Mouse (Mus musculus) hematopoietic stem cell, adult 5-6 weeks (primary cell): ENCODE measurements around the gene Ncam2. TPM values are rescaled to one million over a fixed set of nuclear protein-coding genes. Genes with fewer than 3 reads are reported as not detected.
A peak's percentile ranks its signal among the peaks of the same experiment; 100 is the strongest.

Experiments used
- ATAC-seq, 2 experiments: fragments of 125-278 bp in 1 of 2; replicated peaks in 1 of 2; 2 replicates each; pipeline ENCODE4 v1.8.0; 2016 to 2017; ENCODE audit warnings: inconsistent platforms in 2 of 2, mild to moderate bottlenecking in 2 of 2, moderate number of reproducible peaks in 2 of 2, low read depth in 1 of 2, moderate TSS enrichment in 1 of 2; ENCODE audit not compliant: low FRiP score in 2 of 2, poor library complexity in 2 of 2, severe bottlenecking in 2 of 2, insufficient read depth in 1 of 2, low TSS enrichment in 1 of 2
- total RNA-seq: library from RNA; stranded (forward); fragments of 172-1452, 232-1000 nt; gene quantifications from 2 replicates; pipeline ENCODE4 v1.2.3, GENCODE M21; 2017

The Ncam2 gene
- total RNA-seq, 1 experiment from 2014 or later, result 0.10 TPM

DNA sequence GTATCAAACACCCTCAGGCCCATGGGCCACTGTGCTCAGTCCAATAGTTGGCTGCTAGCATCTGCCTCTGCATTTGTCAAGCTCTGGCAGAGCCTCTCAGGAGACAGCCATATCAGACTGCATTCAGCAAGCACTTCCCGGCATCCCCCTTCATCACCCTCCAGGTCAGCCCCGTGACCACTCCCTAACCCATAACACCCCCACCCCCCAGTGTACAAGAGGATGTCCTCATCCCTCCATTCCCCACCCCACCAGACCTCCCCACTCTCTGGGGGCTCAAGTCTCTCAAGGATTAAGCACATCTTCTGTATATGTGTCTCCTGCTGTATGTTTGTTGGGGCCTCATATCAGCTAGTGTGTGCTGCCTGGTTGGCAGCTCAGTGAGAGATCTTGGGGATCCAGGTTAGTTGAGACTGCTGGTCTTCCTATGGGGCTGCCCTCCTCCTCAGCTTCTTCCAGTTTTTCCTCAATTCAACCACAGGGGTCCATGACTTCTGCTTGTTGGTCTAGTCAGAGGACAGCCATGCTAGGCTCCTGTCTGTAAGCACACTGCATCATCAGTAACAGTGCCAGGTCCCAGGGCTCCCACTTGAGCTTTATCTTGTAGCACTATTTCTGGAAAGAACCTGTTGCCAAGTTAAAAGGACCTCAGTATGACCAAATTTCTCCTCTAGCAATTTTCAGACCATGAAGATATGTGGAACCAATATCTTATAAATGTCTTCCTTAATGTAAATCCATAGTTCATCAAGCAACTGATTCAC lies 73.3 kb downstream of the Ncam2 start:
- ATAC-seq, result no peak

DNA sequence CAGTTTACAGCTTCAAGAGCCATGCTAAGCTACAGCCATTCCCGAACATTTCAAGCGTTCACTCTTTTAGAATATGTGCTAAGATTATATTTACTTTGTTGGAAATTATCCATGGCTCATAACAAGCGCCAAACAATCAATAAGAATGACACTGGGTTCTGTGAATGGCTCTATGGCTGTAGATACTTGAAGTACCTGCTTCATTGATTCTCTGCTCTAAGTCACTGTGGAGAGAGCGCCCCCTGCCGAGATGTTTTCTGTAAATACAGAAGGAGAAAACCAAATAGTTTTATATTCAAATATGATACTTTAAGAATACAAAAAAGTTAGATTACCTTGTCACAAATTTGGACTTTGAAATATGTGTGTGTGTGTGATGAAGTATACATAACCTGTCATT lies 83.7 kb downstream of the Ncam2 start:
- no peak for ATAC-seq

DNA sequence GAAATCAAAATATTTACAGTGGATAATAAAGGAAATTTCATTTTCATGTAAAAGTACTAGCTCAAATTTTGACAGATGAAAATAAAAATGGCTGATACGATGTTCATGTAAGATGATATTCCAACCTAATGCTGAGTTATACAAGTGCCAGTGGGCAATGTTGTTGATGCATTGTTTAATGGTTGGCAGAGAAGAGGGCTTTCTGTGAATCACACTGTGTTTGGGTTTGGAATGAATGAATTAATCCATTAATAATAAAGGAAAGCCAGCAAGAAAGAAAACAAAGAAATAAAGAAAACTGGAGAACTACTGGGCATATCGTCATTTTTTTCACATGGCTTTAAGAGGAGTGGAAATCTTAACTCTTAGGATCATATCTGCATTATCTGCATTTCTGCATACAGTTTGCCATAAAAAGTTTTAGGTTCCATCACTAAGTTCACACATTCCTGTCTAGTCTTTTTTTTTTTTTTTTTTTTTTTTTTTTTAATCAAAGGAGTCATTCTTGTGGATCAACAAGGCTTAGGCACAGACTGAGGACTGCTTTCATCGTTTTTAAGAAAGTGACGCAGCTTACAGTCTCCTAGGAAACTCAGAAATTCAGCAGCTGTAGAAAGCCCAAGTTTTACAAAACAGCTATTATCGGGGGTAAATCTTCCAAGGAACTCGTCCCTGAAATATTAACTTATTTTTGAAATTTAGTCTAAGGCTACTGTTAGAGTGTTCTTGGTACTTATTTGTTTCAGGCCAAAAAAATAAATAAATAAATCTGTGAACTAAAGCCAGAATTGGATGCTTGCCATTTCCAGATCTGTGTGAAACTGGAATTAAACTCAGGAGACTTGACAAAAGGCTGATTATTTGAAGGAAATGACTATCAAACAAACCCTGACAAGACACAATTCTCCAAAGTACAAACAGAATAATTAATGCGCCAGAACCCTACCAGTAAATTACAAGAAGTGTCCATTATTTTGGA lies 84.7 kb downstream of the Ncam2 start:
- ATAC-seq, result no peak

DNA sequence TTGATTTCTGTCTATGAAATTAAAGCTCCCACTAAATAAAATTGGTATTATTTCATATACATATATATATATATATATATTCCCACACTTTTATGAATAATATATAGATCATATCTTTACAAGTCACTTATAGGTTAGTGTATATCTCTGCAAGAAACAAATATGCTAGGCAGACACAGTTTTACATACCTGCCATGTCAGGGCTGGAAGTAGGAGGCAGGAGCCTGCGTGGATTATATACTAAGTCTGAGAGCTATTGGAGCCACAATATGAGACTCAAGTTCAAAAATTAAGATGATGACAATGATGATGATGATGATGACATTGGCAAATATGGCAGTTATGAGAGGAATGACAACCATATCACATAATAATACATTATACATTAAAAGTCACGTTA lies 85.4 kb downstream of the Ncam2 start:
- ATAC-seq, result no peak

DNA sequence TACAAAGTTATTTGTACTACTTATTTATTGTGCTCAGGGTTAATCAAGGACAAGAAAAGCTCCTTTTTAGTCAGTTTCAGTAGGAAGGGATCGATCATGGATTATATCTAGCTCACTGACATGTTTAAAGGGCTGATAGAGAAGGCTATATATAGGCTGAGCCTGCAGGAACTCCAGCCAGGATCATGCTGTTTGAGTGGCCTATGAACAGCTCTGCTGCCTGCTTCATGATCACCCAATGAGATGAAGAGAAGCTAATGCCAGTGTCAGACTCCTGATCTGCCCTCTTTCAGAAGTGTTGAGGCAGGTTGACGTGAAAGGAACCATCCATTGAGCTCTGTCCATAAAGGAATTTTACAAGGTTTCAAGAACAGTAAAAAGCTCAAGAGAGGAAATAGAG lies 103.3 kb downstream of the Ncam2 start:
- no peak for ATAC-seq

DNA sequence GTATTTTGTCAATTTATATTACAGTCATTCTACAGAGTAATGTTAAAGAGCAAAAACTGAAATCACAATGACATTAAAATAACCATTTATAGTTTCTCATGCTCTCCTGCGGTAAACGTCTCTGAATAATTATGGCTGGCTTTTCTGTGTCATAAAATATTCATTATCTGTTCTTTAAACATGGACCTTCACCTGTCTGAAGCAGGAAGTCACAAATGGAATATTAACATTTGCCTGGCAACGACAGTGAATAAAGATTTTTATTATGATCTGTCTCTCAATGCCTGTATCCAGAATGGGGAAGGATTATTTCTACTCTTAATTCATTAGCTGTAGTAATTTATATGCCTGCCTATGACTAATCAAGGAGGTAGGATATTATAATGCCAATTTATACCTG lies 108.7 kb downstream of the Ncam2 start:
- ATAC-seq, result no peak

DNA sequence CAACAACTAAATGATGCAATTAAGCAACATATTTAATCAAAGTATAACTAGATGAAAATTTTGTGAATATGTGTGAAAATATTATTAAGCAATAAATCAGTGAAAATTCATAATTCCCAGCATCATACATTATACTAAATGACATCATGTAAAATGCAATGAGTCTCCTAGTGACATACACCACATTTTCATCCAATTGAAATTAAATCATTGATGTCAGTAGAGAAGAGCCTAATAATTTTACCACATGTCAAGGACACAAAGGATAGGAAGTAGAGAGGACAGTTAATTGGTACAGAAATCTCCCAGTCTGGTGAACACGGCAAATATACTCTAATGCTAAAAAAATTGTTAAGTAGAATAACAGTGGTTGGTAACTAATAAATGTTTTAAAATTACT lies 118.5 kb downstream of the Ncam2 start:
- ATAC-seq, result no peak

DNA sequence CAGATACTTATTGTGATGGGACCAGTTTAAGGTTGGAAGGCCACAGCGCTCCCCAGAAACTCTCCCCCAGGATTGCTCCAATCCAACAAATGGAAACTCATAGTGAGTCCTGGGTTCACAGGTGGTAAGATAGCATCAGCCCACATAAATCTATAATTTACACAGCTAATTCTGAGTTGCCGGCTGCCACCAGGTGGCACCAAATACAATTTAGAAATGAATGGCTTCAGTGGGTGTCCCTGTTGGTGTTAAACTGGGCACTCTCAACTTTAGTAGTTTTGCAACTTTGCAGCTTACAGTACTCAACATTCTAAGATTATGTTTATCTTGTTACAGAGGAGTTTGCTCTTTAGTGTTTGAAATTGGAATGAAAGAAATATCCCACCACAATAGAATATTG lies 130.0 kb downstream of the Ncam2 start:
- peak; percentile 81 to 89 for ATAC-seq

DNA sequence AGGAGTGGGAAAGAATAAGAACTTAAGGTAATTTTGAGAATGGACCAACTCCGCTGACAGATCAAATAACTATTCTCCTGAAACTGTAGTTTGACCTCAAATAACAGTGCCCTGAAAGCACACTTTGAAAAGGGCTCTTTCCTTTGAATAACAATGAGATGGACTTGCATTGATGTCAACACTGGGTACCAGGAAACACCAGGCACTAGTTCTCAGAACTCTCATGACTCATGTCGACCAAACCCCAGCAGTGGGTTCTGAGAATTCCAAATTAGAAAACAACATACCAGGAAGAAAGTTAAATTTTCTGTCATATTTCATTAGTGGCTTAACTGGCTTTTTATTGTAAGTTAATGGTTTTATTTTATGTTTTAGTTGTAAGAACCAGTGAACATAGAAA lies 165.4 kb downstream of the Ncam2 start:
- peak; percentile 32 to 39; a peak in 2 of 4 replicates for ATAC-seq

DNA sequence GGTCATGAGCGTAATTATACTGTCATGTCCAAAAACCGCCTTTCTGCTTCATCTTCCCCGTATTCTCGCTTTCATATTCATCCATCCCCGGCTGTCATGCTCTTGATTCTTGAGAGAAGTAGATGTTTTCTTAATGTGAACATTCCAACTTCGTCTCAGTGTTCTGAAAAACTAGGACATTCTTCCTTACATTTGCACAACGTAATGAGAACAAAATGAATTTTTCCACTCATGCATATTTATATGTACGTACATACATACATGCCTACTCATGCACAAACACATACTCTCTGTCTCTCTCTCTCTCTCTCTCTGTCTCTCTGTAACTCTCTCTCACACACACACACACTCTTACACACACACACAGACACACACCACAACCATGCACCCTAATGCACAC lies 173.7 kb downstream of the Ncam2 start:
- no peak for ATAC-seq

DNA sequence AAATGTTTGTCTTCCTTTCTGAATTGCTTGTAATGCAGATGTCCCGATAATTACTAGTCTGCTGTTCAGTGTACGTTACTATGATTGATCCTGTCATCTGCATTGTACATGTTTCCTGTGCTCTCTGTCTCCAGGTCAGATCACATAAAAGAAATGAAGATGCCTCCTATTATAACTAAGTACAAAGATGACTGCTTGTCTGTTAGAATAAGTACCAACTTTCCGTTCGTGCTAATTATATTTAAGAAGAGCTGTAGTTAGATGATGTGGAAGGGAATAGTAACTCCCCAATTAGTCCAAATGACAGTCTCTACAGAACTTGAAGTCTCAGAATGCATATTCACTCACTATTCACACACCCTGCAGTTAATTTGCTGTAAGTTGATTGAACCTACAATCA lies 179.9 kb downstream of the Ncam2 start:
- no peak for ATAC-seq

DNA sequence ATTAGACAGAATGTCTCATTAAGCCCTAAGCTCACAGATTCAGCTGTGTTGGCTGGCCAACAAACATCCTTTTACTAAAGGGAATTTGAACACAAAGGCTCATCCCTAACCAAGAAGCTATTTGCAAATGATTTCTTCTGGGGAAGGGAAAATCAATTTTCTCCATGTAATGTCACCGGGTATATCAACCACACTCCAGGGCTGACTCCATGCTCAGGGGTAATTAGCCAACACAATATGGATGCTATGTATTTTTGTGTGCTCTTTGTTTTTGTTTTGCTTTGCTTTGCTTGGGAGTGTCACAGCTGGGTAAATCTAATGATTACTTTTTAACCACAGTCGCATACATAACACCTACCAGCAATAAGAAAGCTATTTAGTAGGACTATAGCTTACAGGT lies 188.1 kb downstream of the Ncam2 start:
- ATAC-seq, result no peak

DNA sequence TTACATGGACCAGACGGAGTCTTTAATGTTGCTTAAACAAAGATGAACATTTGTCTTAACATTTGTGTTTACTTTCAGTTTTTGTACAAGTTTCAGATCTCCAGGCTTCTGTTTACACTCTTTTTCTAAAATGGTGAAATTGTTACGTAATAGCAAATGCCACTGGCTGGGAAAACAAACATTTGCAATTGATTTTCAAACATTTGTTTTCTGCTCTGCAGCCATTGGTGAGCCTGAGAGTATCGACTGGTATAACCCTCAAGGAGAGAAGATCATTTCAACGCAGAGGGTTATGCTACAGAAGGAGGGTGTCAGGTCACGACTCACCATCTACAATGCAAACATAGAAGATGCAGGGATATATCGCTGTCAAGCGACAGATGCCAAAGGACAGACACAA lies 234.1 kb downstream of the Ncam2 start:
- no peak for ATAC-seq

DNA sequence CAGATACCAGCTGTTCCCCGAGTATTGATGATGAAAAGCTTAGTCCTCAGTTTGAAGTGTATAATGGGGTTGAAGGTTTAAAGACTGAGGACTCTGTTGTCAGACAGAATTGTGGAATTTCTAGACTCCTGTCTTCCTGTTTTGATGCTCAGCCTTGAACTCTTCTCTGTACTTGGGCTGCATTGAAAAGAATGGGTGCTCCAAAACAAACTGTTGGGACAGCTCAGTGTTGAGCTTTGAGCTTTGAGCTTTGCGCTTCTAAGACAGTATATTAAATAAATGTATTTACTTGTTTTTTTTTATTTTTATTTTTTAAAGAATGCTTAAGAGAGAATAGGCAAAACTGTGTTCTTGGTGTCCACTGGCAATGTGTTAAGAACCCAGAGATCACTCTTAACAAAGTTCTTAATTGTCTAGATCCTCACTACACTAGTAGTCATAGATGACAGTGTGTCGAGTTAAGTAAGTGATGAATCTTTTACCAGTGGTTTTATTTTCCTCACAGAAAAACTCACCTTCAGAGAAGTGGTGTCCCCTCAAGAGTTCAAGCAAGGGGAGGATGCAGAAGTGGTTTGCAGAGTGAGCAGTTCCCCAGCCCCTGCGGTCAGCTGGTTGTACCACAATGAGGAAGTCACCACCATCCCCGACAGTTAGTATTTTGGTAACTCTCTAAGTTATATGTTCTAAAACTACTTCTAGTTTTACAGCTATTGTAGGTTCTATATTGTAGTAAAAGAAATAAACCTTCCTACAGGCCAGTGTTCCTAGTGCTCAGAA lies 236.8 kb downstream of the Ncam2 start:
- ATAC-seq, result peak; percentile 100

DNA sequence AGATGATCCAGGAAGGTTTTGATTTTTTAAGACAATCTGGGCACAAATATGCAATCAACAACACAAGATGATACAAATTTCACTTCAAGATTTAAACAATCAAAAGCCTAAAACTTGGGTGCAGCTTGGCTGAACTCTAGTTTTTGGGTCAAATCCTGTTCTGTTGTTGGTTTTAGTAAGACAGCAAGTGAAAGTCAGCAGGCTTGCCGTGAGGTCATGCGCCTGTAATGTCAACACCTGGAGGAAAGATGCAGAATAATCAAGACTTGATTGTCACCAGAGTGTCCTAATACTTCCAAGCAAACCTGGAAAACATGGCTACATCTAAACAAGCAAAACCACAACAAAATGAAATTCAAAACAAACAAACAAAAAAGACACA lies 237.4 kb downstream of the Ncam2 start:
- peak; percentile 42 to 48 for ATAC-seq

DNA sequence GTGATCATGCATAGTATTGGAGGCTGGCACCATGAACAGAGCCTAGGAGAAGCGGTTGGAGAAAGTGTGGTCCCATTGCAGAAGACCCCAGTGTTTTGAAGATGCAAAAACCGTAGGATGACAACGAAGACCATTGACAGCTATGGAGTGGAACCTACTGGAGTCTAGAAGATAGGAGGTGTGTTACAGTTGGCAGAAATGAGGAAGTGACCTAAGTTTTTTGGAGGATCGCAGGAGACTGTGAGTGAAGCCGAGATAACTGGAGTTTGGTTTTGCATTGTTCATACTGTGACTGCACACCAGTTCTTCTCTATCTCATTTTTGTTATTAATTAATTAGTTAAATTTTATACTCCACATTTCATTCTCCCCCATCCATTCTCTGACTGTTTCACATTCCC lies 250.4 kb downstream of the Ncam2 start:
- peak in 1 of 2 experiments; percentile 32; a peak in 1 of 4 replicates for ATAC-seq

DNA sequence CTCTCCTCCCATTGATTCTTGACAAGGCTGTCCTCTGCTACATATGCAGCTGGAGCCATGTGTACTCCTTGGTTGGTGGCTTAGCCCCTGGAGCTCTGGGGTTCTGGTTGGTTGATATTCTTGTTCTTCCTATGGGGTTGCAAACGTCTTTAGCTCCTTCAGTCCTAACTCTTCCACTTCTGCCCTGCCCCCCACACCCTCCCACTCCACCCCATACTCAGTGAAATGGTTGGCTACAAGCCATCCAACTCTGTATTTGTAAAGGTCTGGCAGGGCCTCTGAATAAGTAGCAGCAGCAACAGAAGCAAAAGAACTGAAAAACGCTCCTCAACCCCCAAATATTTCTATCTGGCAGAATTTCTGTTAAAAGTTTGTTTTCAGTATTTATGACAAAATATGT lies 252.5 kb downstream of the Ncam2 start:
- no peak for ATAC-seq

DNA sequence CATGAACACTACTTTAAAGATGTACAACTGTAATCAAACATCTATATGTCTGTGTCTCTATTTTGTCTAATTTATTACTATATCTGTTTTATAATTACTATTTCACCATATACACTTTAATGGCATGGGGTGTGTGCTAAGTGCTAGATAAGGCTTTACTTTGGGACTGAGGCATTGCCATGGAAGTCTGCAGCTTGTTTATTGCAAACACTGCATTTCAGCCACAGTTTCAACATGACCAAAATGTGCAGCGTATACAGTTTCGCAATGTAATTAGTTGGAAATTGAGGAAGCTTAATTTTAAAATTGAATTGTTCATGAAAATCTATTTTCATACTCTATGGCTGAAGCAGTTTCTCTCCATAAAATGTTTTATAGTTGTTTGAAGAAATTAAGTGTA lies 254.0 kb downstream of the Ncam2 start:
- peak in 1 of 2 experiments; percentile 68; a peak in 1 of 4 replicates for ATAC-seq
